Mouse (Mus musculus) heart, adult 2 months (tissue): Measurements from ENCODE around the gene Rnf39.
A peak's percentile ranks its signal among the peaks of the same experiment; 100 is the strongest.

Experiments
- CTCF ChIP-seq: fragments of 200-600 bp; IDR thresholded peaks from 2 replicates; pipeline ENCODE4 v1.8.1; 2022; ENCODE audit warnings: antibody characterized with exemption, mild to moderate bottlenecking, moderate library complexity
- EP300 ChIP-seq: fragments of 200-500 bp; IDR thresholded peaks from 2 replicates; pipeline ENCODE4 v1.6.1; 2011; ENCODE audit warnings: low read depth, low read length, control low read depth; ENCODE audit not compliant: insufficient read depth
- POLR2A ChIP-seq: fragments of 200-500 bp; IDR thresholded peaks from 2 replicates; pipeline ENCODE4 v1.6.1; 2011; ENCODE audit warnings: mild to moderate bottlenecking, low read depth, low read length, control low read depth; ENCODE audit not compliant: insufficient read depth

- TF ChIP-seq CTCF (peak; percentile 91), POLR2A (no peak), EP300 (no peak)
These were observed 54.5 kb downstream of the Rnf39 start for GRCm38 (mm10) chr17:36997033-36997735.
